ENCODE assay signal across 15 mouse cellular contexts in the genomic region with DNA sequence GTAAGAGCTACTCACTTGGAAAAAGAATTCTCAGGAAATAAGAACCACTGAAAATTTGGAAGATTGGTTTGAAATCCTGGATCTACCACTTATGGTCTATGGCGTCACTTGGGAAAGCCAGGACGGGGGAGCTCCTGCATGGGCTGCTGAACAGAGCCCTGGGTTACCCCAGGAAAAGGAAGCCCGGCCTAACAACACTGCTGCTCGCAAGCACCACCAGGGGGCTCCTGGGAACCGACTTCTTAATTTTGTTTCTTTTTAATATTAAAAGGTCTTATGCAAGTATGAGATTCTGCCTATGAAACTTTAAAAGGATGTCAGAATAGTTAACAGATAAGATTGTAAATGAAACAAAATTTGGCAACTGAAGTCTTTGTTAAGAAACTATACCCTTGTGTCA. TPM values are rescaled to one million over a fixed set of nuclear protein-coding genes. Genes with fewer than 3 reads are reported as not detected.
DNase-seq lines count a peak whose midpoint lies in the region; ATAC-seq and TF ChIP-seq lines count a peak whose summit lies in the region.
"Had no signal": no experiment of that assay in that cellular context is flagged by ENCODE, and none has a peak within 500 bp of the region (broad histone marks: within the 10 kb centered on the region; RNA-seq: fewer than 3 reads in every experiment).

No protein-coding gene starts in this region.

- H3K4me3 ChIP-seq in lung, adult 2 months (replicated peaks; ENCODE audit: extremely low read depth, low read depth, low read length), result no peak overlapping the region
- no peak overlapping the region for H3K4me3 ChIP-seq in kidney, embryonic 14.5 days (ENCODE audit: low read length)
- H3K4me3 ChIP-seq: erythroblast, embryonic 14.5 days; stomach, embryonic 15.5 days had no signal

- H3K27ac ChIP-seq in kidney, embryonic 14.5 days (ENCODE audit: low read depth, low read length), result no peak overlapping the region
- H3K27ac ChIP-seq: stomach, embryonic 15.5 days had no signal

- no peak overlapping the region for H3K4me2 ChIP-seq in kidney, embryonic 14.5 days (replicated peaks; ENCODE audit: low read depth, low read length)
- H3K4me2 ChIP-seq: stomach, embryonic 15.5 days had no signal

- peak; percentile 4 for DNase-seq in heart, adult 11 months
- no peak for DNase-seq in heart, adult 18-20 months
- no peak for DNase-seq in lung, adult 2 months
- no peak for DNase-seq in lung, adult 18-20 months
- DNase-seq in A20 (ENCODE audit: low read depth, low spot score), result peak; percentile 8
- no peak for DNase-seq in brain, embryonic 14.5 days (ENCODE audit: low read depth)
- DNase-seq in spleen, postnatal 14 days (ENCODE audit: low spot score in 2 of 2), result no peak
- DNase-seq: adrenal gland, adult 2 months; cerebellum, adult 18-20 months; heart, postnatal 10 days; kidney, postnatal 14 days; lung, postnatal 4 days had no signal

- H3K9me3 ChIP-seq in kidney, embryonic 14.5 days (ENCODE audit: control insufficient read depth, low read length), result no peaks in the 10 kb centered on the region
- H3K9me3 ChIP-seq: stomach, embryonic 15.5 days had no signal

- WGBS in lung, adult 2 months, result 64% methylated on average over 5 of the region's 5 CpGs
- 72% methylated on average over 5 of the region's 5 CpGs for WGBS in kidney, embryonic 14.5 days

- H3K9ac ChIP-seq in kidney, embryonic 14.5 days (ENCODE audit: low read depth, low read length), result no peak overlapping the region
- H3K9ac ChIP-seq: stomach, embryonic 15.5 days had no signal

- ATAC-seq in kidney, embryonic 14.5 days (ENCODE audit: low FRiP score, low TSS enrichment), result no peak

- 0 out of 2 replicates have a peak, but pooled peaks have one; percentile 12 for TF ChIP-seq CTCF in lung, adult 2 months (IDR thresholded peaks at IDR 0.05; ENCODE audit: insufficient read depth, low read length)
- peak; percentile 48; the same call in 1 of the 2 replicates for TF ChIP-seq CTCF in brain, embryonic 14.5 days (IDR thresholded peaks at IDR 0.05; ENCODE audit: borderline replicate concordance, extremely low read depth, insufficient read depth, insufficient read length)

- peaks cover 31% of the 10 kb centered on the region for H3K36me3 ChIP-seq in kidney, embryonic 14.5 days (ENCODE audit: control insufficient read depth, insufficient read depth, low read length)

- no peak for TF ChIP-seq POLR2A in lung, adult 2 months (IDR thresholded peaks at IDR 0.05; ENCODE audit: borderline replicate concordance, extremely low read depth, low read depth, low read length)
- no peak for TF ChIP-seq POLR2A in brain, embryonic 14.5 days (IDR thresholded peaks at IDR 0.05; ENCODE audit: borderline replicate concordance, extremely low read depth, insufficient read depth, insufficient read length, poor library complexity, severe bottlenecking)

- H3K27me3 ChIP-seq in kidney, embryonic 14.5 days (ENCODE audit: control insufficient read depth, insufficient read depth, low read length), result no peaks in the 10 kb centered on the region
- H3K27me3 ChIP-seq: stomach, embryonic 15.5 days had no signal

- no peaks in the 10 kb centered on the region for H3K4me1 ChIP-seq in lung, adult 2 months (ENCODE audit: control insufficient read depth, insufficient read depth, low read length)
- peaks cover 6% of the 10 kb centered on the region; the same call in 1 of the 2 replicates for H3K4me1 ChIP-seq in kidney, embryonic 14.5 days (ENCODE audit: control insufficient read depth, insufficient read depth, low read length)
- H3K4me1 ChIP-seq: stomach, embryonic 15.5 days had no signal

RNA-seq across cellular contexts. Expression of gene Cog6, which starts 22.4 kb away (rescaled TPM):
- 10 to 100 TPM; 52.9 to 57.5 TPM for total RNA-seq in heart, adult 18-20 months (2021)
- polyA plus RNA-seq in lung, adult 2 months (2012; rRNA removed), result 12.4 and 15.8 TPM in 2 replicates
- polyA plus RNA-seq in brain, embryonic 14.5 days (2012; rRNA removed), result 44.0 and 52.4 TPM in 2 replicates
- 33.7 and 52.0 TPM in 2 replicates for polyA plus RNA-seq in kidney, embryonic 14.5 days (2014; fragmentation: Nextera tagmentation; extraction: Ambion mirVana)

RNA-seq across cellular contexts. Expression of gene Lhfp, which starts 46.7 kb away (rescaled TPM):
- total RNA-seq in heart, adult 18-20 months (2021), result 10 to 100 TPM; 42.5 to 44.2 TPM
- 243 and 288 TPM in 2 replicates for polyA plus RNA-seq in lung, adult 2 months (2012; rRNA removed)
- polyA plus RNA-seq in brain, embryonic 14.5 days (2012; rRNA removed), result 37.4 and 48.2 TPM in 2 replicates
- polyA plus RNA-seq in kidney, embryonic 14.5 days (2014; fragmentation: Nextera tagmentation; extraction: Ambion mirVana), result 69.1 and 89.7 TPM in 2 replicates
- polyA plus RNA-seq: erythroblast, embryonic 14.5 days had no signal

Comparison
In these comparisons a context has a peak if more than half of its experiments do, and no peak if none do; other contexts are left out.
1. DNase-seq: peak in heart, adult 11 months (single experiment) and A20 (single experiment); none in heart, adult 18-20 months (0 of 2), lung, adult 2 months (single experiment), lung, adult 18-20 months (0 of 2), brain, embryonic 14.5 days (single experiment) and spleen, postnatal 14 days (0 of 2).